Mouse (Mus musculus) CH12.LX (cell line): Measurements from ENCODE around the gene Ttc38. TPM values are rescaled to one million over a fixed set of nuclear protein-coding genes. Genes with fewer than 3 reads are reported as not detected.

Experiments
- DNase-seq: peaks from one replicate; pipeline ENCODE4 v3.0.0-alpha.2; 2013; ENCODE audit errors: extremely low read depth
- H3K27ac ChIP-seq: 2 replicates; pipeline ENCODE4 v1.5.1; 2012; ENCODE audit warnings: low read depth, mild to moderate bottlenecking, control low read depth, moderate library complexity; ENCODE audit not compliant: insufficient read depth
- H3K27me3 ChIP-seq: replicated peaks from 2 replicates; pipeline ENCODE3; 2012; ENCODE audit warnings: inconsistent platforms
- H3K36me3 ChIP-seq, 2 experiments: replicated peaks in 1 of 2; 2 replicates each; pipeline versions ENCODE3 to v1.6.1; 2012; ENCODE audit warnings: inconsistent platforms in 1 of 2, low read length in 1 of 2, mild to moderate bottlenecking in 1 of 2, mixed read lengths in 1 of 2, moderate library complexity in 1 of 2; ENCODE audit not compliant: control insufficient read depth in 1 of 2, insufficient read depth in 1 of 2
- H3K4me1 ChIP-seq, 2 experiments: 2 replicates each; pipeline ENCODE4 v1.6.1; 2012; ENCODE audit warnings: inconsistent platforms in 1 of 2, moderate library complexity in 1 of 2; ENCODE audit not compliant: insufficient read depth in 2 of 2, control insufficient read depth in 1 of 2
- H3K4me2 ChIP-seq: 2 replicates; pipeline ENCODE4 v1.6.1; 2012; ENCODE audit warnings: low read depth, mild to moderate bottlenecking, control low read depth; ENCODE audit not compliant: poor library complexity, insufficient read depth, severe bottlenecking
- H3K4me3 ChIP-seq, 3 experiments: fragments of 150-350 bp in 1 of 3; sonication (generic) in 1 of 3; replicated peaks in 1 of 3; 2 replicates each; pipeline versions ENCODE3 to v1.5.1; 2011 to 2012; ENCODE audit warnings: low read depth in 2 of 3, low read length in 2 of 3, mild to moderate bottlenecking in 2 of 3, moderate library complexity in 2 of 3, control low read depth in 1 of 3, improper control_type of control experiment in 1 of 3, inconsistent platforms in 1 of 3, mixed read lengths in 1 of 3; ENCODE audit not compliant: poor library complexity in 1 of 3
- H3K79me2 ChIP-seq: replicated peaks from 2 replicates; pipeline ENCODE4 v1.6.1; 2012; ENCODE audit warnings: mild to moderate bottlenecking, moderate library complexity; ENCODE audit not compliant: control insufficient read depth, poor library complexity, insufficient read depth, severe bottlenecking; ENCODE audit errors: extremely low read depth
- H3K9ac ChIP-seq: 2 replicates; pipeline ENCODE4 v1.6.1; 2012; ENCODE audit warnings: low read depth, mild to moderate bottlenecking, control low read depth, moderate library complexity; ENCODE audit not compliant: insufficient read depth
- H3K9me3 ChIP-seq: replicated peaks from 2 replicates; pipeline ENCODE3; 2012; ENCODE audit warnings: low read length, inconsistent platforms, mixed read lengths
- BHLHE40 ChIP-seq: IDR thresholded peaks from 2 replicates; pipeline ENCODE4 v1.6.1; 2011; ENCODE audit warnings: mild to moderate bottlenecking, low read depth, low read length, improper control_type of control experiment
- CTCF ChIP-seq, 2 experiments: IDR thresholded peaks in 1 of 2; conservative IDR thresholded peaks in 1 of 2; 2 replicates each; pipeline ENCODE4 v1.5.1; 2011 to 2012; ENCODE audit warnings: low read depth in 2 of 2, low read length in 2 of 2, improper control_type of control experiment in 1 of 2, inconsistent platforms in 1 of 2, mild to moderate bottlenecking in 1 of 2, moderate library complexity in 1 of 2
- E2F4 ChIP-seq: IDR thresholded peaks from 2 replicates; pipeline ENCODE4 v1.6.1; 2011; ENCODE audit warnings: low read depth, low read length, improper control_type of control experiment; ENCODE audit not compliant: insufficient replicate concordance
- GABPA ChIP-seq: IDR thresholded peaks from 2 replicates; pipeline ENCODE4 v1.6.1; 2012; ENCODE audit warnings: low read depth, low read length, improper control_type of control experiment, inconsistent platforms; ENCODE audit not compliant: insufficient replicate concordance
- HCFC1 ChIP-seq: IDR thresholded peaks from 2 replicates; pipeline ENCODE4 v1.6.1; 2012; ENCODE audit warnings: low read depth, mild to moderate bottlenecking, inconsistent platforms, low read length, improper control_type of control experiment
- IRF4 ChIP-seq: IDR thresholded peaks from 2 replicates; pipeline ENCODE4 v1.6.1; 2014; ENCODE audit warnings: low read depth, mild to moderate bottlenecking, inconsistent platforms, low read length, improper control_type of control experiment
- MAX ChIP-seq: IDR thresholded peaks from 2 replicates; pipeline ENCODE4 v1.6.1; 2011; ENCODE audit warnings: low read length, improper control_type of control experiment
- MYC ChIP-seq: IDR thresholded peaks from 2 replicates; pipeline ENCODE4 v1.6.1; 2011; ENCODE audit warnings: low read depth, mild to moderate bottlenecking, improper control_type of control experiment, low read length
- RAD21 ChIP-seq: IDR thresholded peaks from 2 replicates; pipeline ENCODE4 v1.6.1; 2011; ENCODE audit warnings: low read depth, mild to moderate bottlenecking, low read length, improper control_type of control experiment, moderate library complexity
- SIN3A ChIP-seq: IDR thresholded peaks from 2 replicates; pipeline ENCODE4 v1.6.1; 2012; ENCODE audit warnings: low read length, improper control_type of control experiment, inconsistent platforms
- TCF12 ChIP-seq: IDR thresholded peaks from 2 replicates; pipeline ENCODE4 v1.6.1; 2014; ENCODE audit warnings: low read depth, mild to moderate bottlenecking, inconsistent platforms, low read length, improper control_type of control experiment
- UBTF ChIP-seq: IDR thresholded peaks from 2 replicates; pipeline ENCODE4 v1.6.1; 2012; ENCODE audit warnings: low read depth, mild to moderate bottlenecking, inconsistent platforms, low read length, improper control_type of control experiment, moderate library complexity
- ZC3H11A ChIP-seq: IDR thresholded peaks from 2 replicates; pipeline ENCODE4 v1.6.1; 2012; ENCODE audit warnings: low read depth, mild to moderate bottlenecking, inconsistent platforms, low read length, improper control_type of control experiment
- ZKSCAN1 ChIP-seq: IDR thresholded peaks from 2 replicates; pipeline ENCODE4 v1.6.1; 2012; ENCODE audit warnings: low read depth, inconsistent platforms, low read length, improper control_type of control experiment, borderline replicate concordance
- ZNF384 ChIP-seq: IDR thresholded peaks from 2 replicates; pipeline ENCODE4 v1.6.1; 2012; ENCODE audit warnings: low read depth, low read length, improper control_type of control experiment, inconsistent platforms
- dilution Hi-C: fragments of 300-500 bp; cut with MboI; formaldehyde crosslinking; loops from 2 replicates; pipeline ENCODE4 v1.14.3; 2020; ENCODE audit warnings: low sequenced_read_pairs; ENCODE audit not compliant: extremely low pct_unique_long_range_greater_than_20kb, extremely low pct_ligation_motif_present
- in situ Hi-C: fragments of 300-500 bp; cut with MboI; formaldehyde crosslinking; loops from 3 replicates; pipeline ENCODE4 v1.14.3; 2019; ENCODE audit warnings: low sequenced_read_pairs, low pct_ligation_motif_present, low pct_unique_long_range_greater_than_20kb, mixed read lengths
- polyA plus RNA-seq: library from polyadenylated mRNA; unstranded; fragments of >175 nt; gene quantifications from 2 replicates; pipeline ENCODE4 v1.2.1, GENCODE M21; 2012; ENCODE audit warnings: low read depth; ENCODE audit not compliant: insufficient read length
- total RNA-seq, 2 experiments: library from RNA; depleted of rRNA; stranded (reverse); fragments of 300-350 nt in 1 of 2; fragments of >200 nt in 1 of 2; gene quantifications; 2 replicates each; pipeline ENCODE4 v1.2.3; 2012 to 2014

The Ttc38 gene
- total and polyA plus RNA-seq, 3 experiments: 5.1 to 5.8 (median 5.1) TPM

GRCm38 (mm10) chr15:85889235-85889634 lies 57.1 kb downstream of the Ttc38 start:
- TF ChIP-seq ZKSCAN1: no peak
- no peak for TF ChIP-seq GABPA
- no peak for TF ChIP-seq CTCF (conservative IDR thresholded peaks at IDR 0.05 in 1 of 2, IDR thresholded peaks at IDR 0.05 in 1 of 2; ENCODE audit: low read depth in 2 of 2, low read length in 2 of 2)
- TF ChIP-seq MYC: no peak
- TF ChIP-seq SIN3A: no peak
- TF ChIP-seq UBTF: no peak
- no peak for TF ChIP-seq RAD21
- TF ChIP-seq HCFC1: no peak
- no peak for TF ChIP-seq TCF12
- Histone ChIP-seq H3K79me2 (no peaks in the 10 kb centered on the region), H3K36me3 (peaks cover 53 to 85% of the 10 kb centered on the region in 2 experiments), H3K9me3 (no peaks in the 10 kb centered on the region), H3K27me3 (no peaks in the 10 kb centered on the region), H3K4me3 (no peak overlapping the region), H3K27ac (no peak overlapping the region), H3K9ac (no peak overlapping the region), H3K4me1 (no peaks in the 10 kb centered on the region), H3K4me2 (no peak overlapping the region)
- in situ Hi-C loops: no loop called here
- no peak for DNase-seq
- dilution Hi-C loops: no loop called here

- H3K9me3 ChIP-seq: no peaks in the 10 kb centered on the region
- no peak overlapping the region for H3K4me3 ChIP-seq
- no peak overlapping the region for H3K9ac ChIP-seq
- peaks cover 0 to 10% of the 10 kb centered on the region in 2 experiments; a peak in 2 of 4 replicates for H3K4me1 ChIP-seq
- no peak for DNase-seq
- no peaks in the 10 kb centered on the region for H3K27me3 ChIP-seq
- in situ Hi-C loops (no loop called here), dilution Hi-C loops (no loop called here)
- H3K79me2 ChIP-seq: no peaks in the 10 kb centered on the region
- peaks cover 57 to 87% of the 10 kb centered on the region in 2 experiments for H3K36me3 ChIP-seq
- TF ChIP-seq CTCF (conservative IDR thresholded peaks at IDR 0.05 in 1 of 2, IDR thresholded peaks at IDR 0.05 in 1 of 2; ENCODE audit: low read depth in 2 of 2, low read length in 2 of 2) (no peak), ZKSCAN1 (no peak), BHLHE40 (no peak), IRF4 (no peak), ZNF384 (no peak), E2F4 (no peak), MAX (no peak), ZC3H11A (no peak)
- H3K4me2 ChIP-seq: no peak overlapping the region
- H3K27ac ChIP-seq: no peak overlapping the region
Observed at GRCm38 (mm10) chr15:85891971-85892370, 59.9 kb downstream of the Ttc38 start.
